Mouse (Mus musculus): ENCODE data around the gene Plxnb2. TPM values are rescaled to one million over a fixed set of nuclear protein-coding genes. Genes with fewer than 3 reads are reported as not detected.

Gene Plxnb2
- total and polyA plus RNA-seq, 3 experiments: 75.7 to 121 (median 93.5) TPM

GRCm38 (mm10) chr15:89128382-89129350, 51.9 kb downstream of the Plxnb2 start, which contains the start of gene Hdac10:
TSS of gene Hdac10 (minus strand) at chr15:89128700.
- Histone ChIP-seq H3K9ac (ENCODE audit: low read depth, low read length) (peak within 1 kb of the TSS; percentile 62), H3K27ac (peak within 1 kb of the TSS; percentile 93), H3K4me3 (peak within 1 kb of the TSS; percentile 67), H3K27me3 (ENCODE audit: control insufficient read depth, insufficient read depth, low read length) (no peaks in the 10 kb centered on the region), H3K79me2 (replicated peaks; ENCODE audit: control insufficient read depth, insufficient read depth, low read length) (no peaks in the 10 kb centered on the region), H3K4me1 (ENCODE audit: control insufficient read depth, insufficient read depth, low read length) (peaks cover 7% of the 10 kb centered on the region), H3K36me3 (ENCODE audit: control insufficient read depth, insufficient read depth, low read length) (no peaks in the 10 kb centered on the region)
- TF ChIP-seq POLR2A (IDR thresholded peaks at IDR 0.05; ENCODE audit: insufficient read depth, low read depth, low read length) (peak; percentile 80), EP300 (IDR thresholded peaks at IDR 0.05; ENCODE audit: insufficient read depth, low read depth, low read length) (peak; percentile 75), CTCF (IDR thresholded peaks at IDR 0.05) (no peak; the same call in 1 of the 2 replicates)
- intact Hi-C loops (cut with DNase I): loop anchor here (2.0 kb wide), 1 partner anchor 68 kb away; the partner anchor contains the start of gene Dennd6b
- 3% methylated on average over 36 of the region's 36 CpGs for WGBS
- peak; percentile 87 to 92 for DNase-seq

GRCm38 (mm10) chr15:89127364-89127940, 53.1 kb downstream of the Plxnb2 start:
- H3K27ac ChIP-seq: peak overlapping the region; percentile 93
- no peaks in the 10 kb centered on the region for H3K79me2 ChIP-seq (replicated peaks; ENCODE audit: control insufficient read depth, insufficient read depth, low read length)
- intact Hi-C loops (cut with DNase I): no loop called here
- no peaks in the 10 kb centered on the region for H3K27me3 ChIP-seq (ENCODE audit: control insufficient read depth, insufficient read depth, low read length)
- 77% methylated on average over 8 of the region's 8 CpGs for WGBS
- DNase-seq: no peak
- H3K4me3 ChIP-seq: peak overlapping the region; percentile 67
- TF ChIP-seq EP300 (IDR thresholded peaks at IDR 0.05; ENCODE audit: insufficient read depth, low read depth, low read length) (no peak), POLR2A (IDR thresholded peaks at IDR 0.05; ENCODE audit: insufficient read depth, low read depth, low read length) (no peak), CTCF (IDR thresholded peaks at IDR 0.05) (no peak)
- H3K9ac ChIP-seq (ENCODE audit: low read depth, low read length): peak overlapping the region; percentile 3; the same call in 1 of the 2 replicates
- peaks cover 10% of the 10 kb centered on the region for H3K4me1 ChIP-seq (ENCODE audit: control insufficient read depth, insufficient read depth, low read length)
- no peaks in the 10 kb centered on the region for H3K36me3 ChIP-seq (ENCODE audit: control insufficient read depth, insufficient read depth, low read length)

GRCm38 (mm10) chr15:89126622-89127021, 54.0 kb downstream of the Plxnb2 start:
- Histone ChIP-seq H3K27me3 (ENCODE audit: control insufficient read depth, insufficient read depth, low read length) (no peaks in the 10 kb centered on the region), H3K27ac (no peak overlapping the region), H3K4me3 (no peak overlapping the region), H3K4me1 (ENCODE audit: control insufficient read depth, insufficient read depth, low read length) (peaks cover 14% of the 10 kb centered on the region), H3K79me2 (replicated peaks; ENCODE audit: control insufficient read depth, insufficient read depth, low read length) (peaks cover 2% of the 10 kb centered on the region; the same call in 1 of the 2 replicates), H3K36me3 (ENCODE audit: control insufficient read depth, insufficient read depth, low read length) (no peaks in the 10 kb centered on the region), H3K9ac (ENCODE audit: low read depth, low read length) (no peak overlapping the region)
- DNase-seq: no peak
- intact Hi-C loops (cut with DNase I): no loop called here
- WGBS: 88% methylated on average over 8 of the region's 8 CpGs
- TF ChIP-seq EP300 (IDR thresholded peaks at IDR 0.05; ENCODE audit: insufficient read depth, low read depth, low read length) (no peak), POLR2A (IDR thresholded peaks at IDR 0.05; ENCODE audit: insufficient read depth, low read depth, low read length) (no peak), CTCF (IDR thresholded peaks at IDR 0.05) (no peak)

- Histone ChIP-seq H3K79me2 (replicated peaks; ENCODE audit: control insufficient read depth, insufficient read depth, low read length) (peaks cover 2% of the 10 kb centered on the region; the same call in 1 of the 2 replicates), H3K4me1 (ENCODE audit: control insufficient read depth, insufficient read depth, low read length) (peaks cover 16% of the 10 kb centered on the region), H3K27me3 (ENCODE audit: control insufficient read depth, insufficient read depth, low read length) (no peaks in the 10 kb centered on the region), H3K36me3 (ENCODE audit: control insufficient read depth, insufficient read depth, low read length) (no peaks in the 10 kb centered on the region), H3K27ac (no peak overlapping the region), H3K4me3 (no peak overlapping the region), H3K9ac (ENCODE audit: low read depth, low read length) (no peak overlapping the region)
- TF ChIP-seq EP300 (IDR thresholded peaks at IDR 0.05; ENCODE audit: insufficient read depth, low read depth, low read length) (no peak), POLR2A (IDR thresholded peaks at IDR 0.05; ENCODE audit: insufficient read depth, low read depth, low read length) (no peak), CTCF (IDR thresholded peaks at IDR 0.05) (no peak)
- intact Hi-C loops (cut with DNase I): no loop called here
- DNase-seq: no peak
- WGBS: 95% methylated on average over 9 of the region's 9 CpGs
These were observed 55.2 kb downstream of the Plxnb2 start for GRCm38 (mm10) chr15:89125351-89125750.

GRCm38 (mm10) chr15:89124312-89124711, 56.3 kb downstream of the Plxnb2 start:
- H3K4me3 ChIP-seq: no peak overlapping the region
- DNase-seq: no peak
- H3K36me3 ChIP-seq (ENCODE audit: control insufficient read depth, insufficient read depth, low read length): no peaks in the 10 kb centered on the region
- H3K27me3 ChIP-seq (ENCODE audit: control insufficient read depth, insufficient read depth, low read length): no peaks in the 10 kb centered on the region
- TF ChIP-seq CTCF (IDR thresholded peaks at IDR 0.05) (no peak), EP300 (IDR thresholded peaks at IDR 0.05; ENCODE audit: insufficient read depth, low read depth, low read length) (no peak), POLR2A (IDR thresholded peaks at IDR 0.05; ENCODE audit: insufficient read depth, low read depth, low read length) (no peak)
- 92% methylated on average over 3 of the region's 3 CpGs for WGBS
- no peak overlapping the region for H3K9ac ChIP-seq (ENCODE audit: low read depth, low read length)
- H3K4me1 ChIP-seq (ENCODE audit: control insufficient read depth, insufficient read depth, low read length): peaks cover 16% of the 10 kb centered on the region
- intact Hi-C loops (cut with DNase I): loop anchor here (5.0 kb wide), 1 partner anchor 33 kb away; no protein-coding TSS in a partner anchor
- H3K79me2 ChIP-seq (replicated peaks; ENCODE audit: control insufficient read depth, insufficient read depth, low read length): peaks cover 4% of the 10 kb centered on the region; the same call in 1 of the 2 replicates
- no peak overlapping the region for H3K27ac ChIP-seq

Data from heart, adult 2 months (tissue).